Mouse (Mus musculus) CH12.LX (cell line): ENCODE measurements around the gene Aifm3.

Source experiments
- CTCF ChIP-seq, 2 experiments: IDR thresholded peaks in 1 of 2; conservative IDR thresholded peaks in 1 of 2; 2 replicates each; pipeline ENCODE4 v1.5.1; 2011 to 2012; ENCODE audit warnings: low read depth in 2 of 2, low read length in 2 of 2, improper control_type of control experiment in 1 of 2, inconsistent platforms in 1 of 2, mild to moderate bottlenecking in 1 of 2, moderate library complexity in 1 of 2
- ELF1 ChIP-seq: IDR thresholded peaks from 2 replicates; pipeline ENCODE4 v1.6.1; 2014; ENCODE audit warnings: low read depth, mild to moderate bottlenecking, inconsistent platforms, low read length, improper control_type of control experiment
- HCFC1 ChIP-seq: IDR thresholded peaks from 2 replicates; pipeline ENCODE4 v1.6.1; 2012; ENCODE audit warnings: low read depth, mild to moderate bottlenecking, inconsistent platforms, low read length, improper control_type of control experiment
- POLR2A ChIP-seq: IDR thresholded peaks from 2 replicates; pipeline ENCODE4 v1.6.1; 2011; ENCODE audit warnings: low read depth, mild to moderate bottlenecking, improper control_type of control experiment, low read length
- RCOR1 ChIP-seq: conservative IDR thresholded peaks from 2 replicates; pipeline ENCODE4 v1.6.1; 2012; ENCODE audit warnings: low read depth, mild to moderate bottlenecking, inconsistent platforms, low read length, improper control_type of control experiment
- SMC3 ChIP-seq: IDR thresholded peaks from 2 replicates; pipeline ENCODE4 v1.6.1; 2011; ENCODE audit warnings: low read depth, low read length, improper control_type of control experiment
- UBTF ChIP-seq: IDR thresholded peaks from 2 replicates; pipeline ENCODE4 v1.6.1; 2012; ENCODE audit warnings: low read depth, mild to moderate bottlenecking, inconsistent platforms, low read length, improper control_type of control experiment, moderate library complexity
- USF1 ChIP-seq: IDR thresholded peaks from 2 replicates; pipeline ENCODE4 v1.6.1; 2014; ENCODE audit warnings: low read depth, mild to moderate bottlenecking, inconsistent platforms, low read length, improper control_type of control experiment

DNA sequence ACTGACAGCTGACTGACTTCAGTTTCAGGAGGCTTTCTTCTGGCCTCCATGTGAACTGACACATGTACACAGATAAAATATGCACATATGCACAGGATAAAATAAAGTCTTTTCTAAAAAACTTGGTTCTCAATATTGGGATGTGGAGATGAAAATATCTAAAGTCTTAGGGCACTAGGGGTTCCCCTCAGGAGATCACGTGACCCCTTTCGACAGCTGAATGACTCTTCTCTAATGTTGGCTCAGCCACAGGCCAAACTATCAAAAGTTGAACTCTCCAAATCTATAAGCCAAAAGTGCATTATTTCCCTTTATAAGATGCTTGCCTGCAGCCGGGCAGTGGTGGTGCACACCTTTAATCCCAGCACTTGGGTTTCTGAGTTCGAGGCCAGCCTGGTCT lies 66.8 kb downstream of the Aifm3 start:
- TF ChIP-seq UBTF: no peak
- peak; percentile 15; the same call in 1 of the 2 replicates for TF ChIP-seq USF1
- TF ChIP-seq RCOR1: no peak
- TF ChIP-seq POLR2A: no peak
- TF ChIP-seq CTCF (conservative IDR thresholded peaks at IDR 0.05 in 1 of 2, IDR thresholded peaks at IDR 0.05 in 1 of 2; ENCODE audit: low read depth in 2 of 2, low read length in 2 of 2): no peak
- no peak for TF ChIP-seq HCFC1
- TF ChIP-seq SMC3: no peak
- TF ChIP-seq ELF1: no peak
